Mouse (Mus musculus) myocyte (in vitro differentiated cells): ENCODE data around the gene Zfand5. TPM values are rescaled to one million over a fixed set of nuclear protein-coding genes. Genes with fewer than 3 reads are reported as not detected.

Source experiments
- H3K27me3 ChIP-seq: one replicate; pipeline ENCODE4 v1.6.1; 2011; ENCODE audit not compliant: control insufficient read depth, insufficient read depth, insufficient read length
- H3K36me3 ChIP-seq: one replicate; pipeline ENCODE4 v1.6.1; 2011; ENCODE audit not compliant: control insufficient read depth, insufficient read depth
- H3K4me2 ChIP-seq: one replicate; pipeline ENCODE4 v1.6.1; 2011; ENCODE audit warnings: low read depth, control low read depth
- H3K4me3 ChIP-seq: one replicate; pipeline ENCODE4 v1.5.1; 2011; ENCODE audit warnings: mild to moderate bottlenecking, control low read depth, moderate library complexity
- H3K79me2 ChIP-seq: one replicate; pipeline ENCODE4 v1.6.1; 2011; ENCODE audit not compliant: control insufficient read depth, insufficient read depth
- H3ac ChIP-seq: one replicate; pipeline ENCODE4 v1.6.1; 2011; ENCODE audit not compliant: control insufficient read depth, insufficient read length
- CEBPB ChIP-seq: IDR thresholded peaks from 2 replicates; pipeline ENCODE4 v1.6.1; 2011; ENCODE audit warnings: mild to moderate bottlenecking, moderate library complexity; ENCODE audit not compliant: poor library complexity, insufficient read depth, severe bottlenecking
- E2F4 ChIP-seq: IDR thresholded peaks from one replicate; pipeline ENCODE4 v1.6.1; 2011; ENCODE audit warnings: mild to moderate bottlenecking, control low read depth, moderate library complexity; ENCODE audit not compliant: insufficient read depth
- MAX ChIP-seq: IDR thresholded peaks from one replicate; pipeline ENCODE4 v1.6.1; 2011; ENCODE audit warnings: low read depth, mild to moderate bottlenecking, control low read depth
- MYOD1 ChIP-seq, 3 experiments: IDR thresholded peaks; one replicate each; pipeline ENCODE4 v1.6.1; 2011; ENCODE audit warnings: control low read depth in 2 of 3, low read depth in 2 of 3, mild to moderate bottlenecking in 2 of 3, moderate library complexity in 1 of 3; ENCODE audit not compliant: insufficient read length in 2 of 3, control insufficient read depth in 1 of 3
- MYOG ChIP-seq, 3 experiments: IDR thresholded peaks; one replicate each; pipeline ENCODE4 v1.6.1; 2011; ENCODE audit warnings: control low read depth in 2 of 3, low read depth in 2 of 3, mild to moderate bottlenecking in 2 of 3; ENCODE audit not compliant: insufficient read length in 2 of 3, control insufficient read depth in 1 of 3, insufficient read depth in 1 of 3
- POLR2A ChIP-seq: IDR thresholded peaks from one replicate; pipeline ENCODE4 v1.6.1; 2011; ENCODE audit warnings: low read depth, mild to moderate bottlenecking, control low read depth, moderate library complexity; ENCODE audit not compliant: insufficient read length
- POLR2AphosphoS2 ChIP-seq: IDR thresholded peaks from one replicate; pipeline ENCODE4 v1.6.1; 2011; ENCODE audit warnings: low read depth, control low read depth; ENCODE audit not compliant: insufficient read length
- REST ChIP-seq: IDR thresholded peaks from one replicate; pipeline ENCODE4 v1.6.1; 2011; ENCODE audit warnings: mild to moderate bottlenecking, control low read depth, moderate library complexity; ENCODE audit not compliant: insufficient read depth, insufficient read length
- SRF ChIP-seq: IDR thresholded peaks from one replicate; pipeline ENCODE4 v1.6.1; 2011; ENCODE audit warnings: low read depth; ENCODE audit not compliant: control insufficient read depth, insufficient read length
- TCF12 ChIP-seq: IDR thresholded peaks from one replicate; pipeline ENCODE4 v1.6.1; 2011; ENCODE audit warnings: mild to moderate bottlenecking, control low read depth; ENCODE audit not compliant: poor library complexity, insufficient read depth, severe bottlenecking
- TCF3 ChIP-seq: IDR thresholded peaks from one replicate; pipeline ENCODE4 v1.6.1; 2011; ENCODE audit warnings: low read depth, control low read depth; ENCODE audit not compliant: insufficient read length
- USF1 ChIP-seq: IDR thresholded peaks from one replicate; pipeline ENCODE4 v1.6.1; 2011; ENCODE audit warnings: low read depth, mild to moderate bottlenecking, control low read depth, moderate library complexity
- polyA plus RNA-seq: library from polyadenylated mRNA; unstranded; fragments of >200 nt; fragmentation: generic; extraction: Trizol; gene quantifications from one replicate; pipeline ENCODE4 v1.2.1, GENCODE M21; 2012; ENCODE audit warnings: missing spikeins

Gene Zfand5
- polyA plus RNA-seq, 1 experiment: 36.9 TPM

- no peaks in the 10 kb centered on the region for H3K79me2 ChIP-seq
- no peak overlapping the region for H3K4me2 ChIP-seq
- no peak overlapping the region for H3ac ChIP-seq
- TF ChIP-seq USF1 (no peak), REST (no peak)
- H3K27me3 ChIP-seq: no peaks in the 10 kb centered on the region
- no peaks in the 10 kb centered on the region for H3K36me3 ChIP-seq
- H3K4me3 ChIP-seq: no peak overlapping the region
Measured at GRCm38 (mm10) chr19:21328951-21329350, 56.9 kb downstream of the Zfand5 start.

GRCm38 (mm10) chr19:21329770-21330169, 57.7 kb downstream of the Zfand5 start:
- peak in 1 of 3 experiments; percentile 11 for TF ChIP-seq MYOD1 (IDR thresholded peaks at IDR 0.05; ENCODE audit: control insufficient read depth in 1 of 3, insufficient read length in 2 of 3, low read depth in 2 of 3)
- no peak for TF ChIP-seq USF1
- Histone ChIP-seq H3K27me3 (no peaks in the 10 kb centered on the region), H3K4me3 (no peak overlapping the region), H3ac (no peak overlapping the region), H3K36me3 (no peaks in the 10 kb centered on the region), H3K79me2 (no peaks in the 10 kb centered on the region), H3K4me2 (no peak overlapping the region)

GRCm38 (mm10) chr19:21330305-21331115, 58.4 kb downstream of the Zfand5 start:
- H3K79me2 ChIP-seq: no peaks in the 10 kb centered on the region
- no peak for TF ChIP-seq TCF12
- TF ChIP-seq POLR2AphosphoS2: no peak
- no peak for TF ChIP-seq E2F4
- no peak for TF ChIP-seq REST
- TF ChIP-seq MYOG (IDR thresholded peaks at IDR 0.05; ENCODE audit: control insufficient read depth in 1 of 3, insufficient read depth in 1 of 3, insufficient read length in 2 of 3, low read depth in 2 of 3): no peak
- TF ChIP-seq MAX: no peak
- no peak for TF ChIP-seq MYOD1 (IDR thresholded peaks at IDR 0.05; ENCODE audit: control insufficient read depth in 1 of 3, insufficient read length in 2 of 3, low read depth in 2 of 3)
- TF ChIP-seq SRF: no peak
- no peak for TF ChIP-seq CEBPB
- no peak for TF ChIP-seq POLR2A
- no peaks in the 10 kb centered on the region for H3K36me3 ChIP-seq
- H3K4me3 ChIP-seq: no peak overlapping the region
- no peak overlapping the region for H3ac ChIP-seq
- no peaks in the 10 kb centered on the region for H3K27me3 ChIP-seq
- H3K4me2 ChIP-seq: no peak overlapping the region

DNA sequence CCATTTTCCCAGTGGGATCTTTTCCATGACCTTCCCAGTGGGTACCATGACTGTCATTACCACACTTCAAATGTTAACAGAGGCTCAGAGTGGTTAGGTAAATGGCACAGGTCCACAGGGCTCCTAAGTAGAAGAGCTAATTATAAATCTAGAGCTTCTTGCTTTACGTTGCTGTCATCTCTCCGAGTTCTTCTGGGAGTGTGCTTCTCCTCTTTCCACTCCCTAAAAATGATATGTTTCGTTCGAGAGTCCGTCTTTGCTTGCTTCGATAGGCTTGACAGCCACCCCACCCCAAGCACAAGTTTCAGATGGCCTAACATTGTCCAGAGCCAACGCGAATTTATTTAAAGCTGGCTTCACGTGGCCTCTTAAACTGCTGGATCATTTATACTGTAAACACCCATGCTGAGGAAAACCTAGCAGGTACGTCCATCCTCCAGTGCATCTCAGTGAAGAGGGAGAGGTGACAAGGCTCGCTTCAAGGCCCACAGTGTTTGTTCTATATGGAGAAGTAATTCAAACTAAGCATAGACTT, 59.6 kb downstream of the Zfand5 start:
- Histone ChIP-seq H3K27me3 (no peaks in the 10 kb centered on the region), H3K4me3 (no peak overlapping the region), H3K4me2 (no peak overlapping the region), H3ac (no peak overlapping the region), H3K79me2 (no peaks in the 10 kb centered on the region), H3K36me3 (no peaks in the 10 kb centered on the region)
- TF ChIP-seq TCF12 (no peak), USF1 (no peak), POLR2AphosphoS2 (no peak), MYOD1 (IDR thresholded peaks at IDR 0.05; ENCODE audit: control insufficient read depth in 1 of 3, insufficient read length in 2 of 3, low read depth in 2 of 3) (no peak), E2F4 (no peak), CEBPB (no peak), SRF (no peak), TCF3 (no peak), REST (no peak), POLR2A (no peak), MAX (no peak), MYOG (IDR thresholded peaks at IDR 0.05; ENCODE audit: control insufficient read depth in 1 of 3, insufficient read depth in 1 of 3, insufficient read length in 2 of 3, low read depth in 2 of 3) (no peak)

Other genes with a start within 250 kb of the Zfand5 start
- gene Gda, start 201.2 kb downstream of the Zfand5 start, polyA plus RNA-seq: 0.04 TPM